Mouse (Mus musculus) frontal cortex, adult (tissue): Measurements from ENCODE around the gene Nsun2.

Source experiments
- ATAC-seq: cut with Nextera tagmentation; 2 replicates; pipeline ENCODE4 v1.9.2; 2017; ENCODE audit warnings: mild to moderate bottlenecking, moderate library complexity, mixed read lengths; ENCODE audit not compliant: low TSS enrichment

Nsun2 gene

GRCm38 (mm10) chr13:69533405-69534333 is at the start of gene Nsun2:
Gene Nsun2 (plus strand): TSS chr13:69533746.
- peak; percentile 7 for ATAC-seq

- no peak for ATAC-seq
These were observed 48.2 kb upstream of the Nsun2 start for GRCm38 (mm10) chr13:69485326-69485725.

GRCm38 (mm10) chr13:69485833-69486232 is 47.7 kb upstream of the Nsun2 start:
- no peak for ATAC-seq

GRCm38 (mm10) chr13:69487108-69487507 is 46.4 kb upstream of the Nsun2 start:
- ATAC-seq: no peak

- ATAC-seq: peak; percentile 47
These were observed 45.8 kb upstream of the Nsun2 start for GRCm38 (mm10) chr13:69487611-69488275.

- ATAC-seq: no peak
These were observed 44.8 kb upstream of the Nsun2 start for GRCm38 (mm10) chr13:69488565-69489255.

GRCm38 (mm10) chr13:69489777-69490176 is 43.8 kb upstream of the Nsun2 start:
- no peak for ATAC-seq

GRCm38 (mm10) chr13:69492876-69493463 is 40.6 kb upstream of the Nsun2 start:
- peak; percentile 62 for ATAC-seq

GRCm38 (mm10) chr13:69498276-69498675 is 35.3 kb upstream of the Nsun2 start:
- ATAC-seq: no peak

- peak; percentile 20; the same call in 1 of the 2 replicates for ATAC-seq
These were observed 31.3 kb upstream of the Nsun2 start for GRCm38 (mm10) chr13:69502157-69502750.

- no peak for ATAC-seq
These were observed 30.7 kb upstream of the Nsun2 start for GRCm38 (mm10) chr13:69502863-69503262.

GRCm38 (mm10) chr13:69506341-69507086 is 27.0 kb upstream of the Nsun2 start:
- ATAC-seq: no peak

GRCm38 (mm10) chr13:69507666-69508065 is 25.9 kb upstream of the Nsun2 start:
- ATAC-seq: no peak

- peak; percentile 51 for ATAC-seq
These were observed 23.9 kb upstream of the Nsun2 start for GRCm38 (mm10) chr13:69509391-69510244.

- peak; percentile 20; the same call in 1 of the 2 replicates for ATAC-seq
These were observed 18.5 kb upstream of the Nsun2 start for GRCm38 (mm10) chr13:69515091-69515490.

GRCm38 (mm10) chr13:69517445-69517844 is 16.1 kb upstream of the Nsun2 start:
- no peak for ATAC-seq

- ATAC-seq: no peak
These were observed 14.4 kb upstream of the Nsun2 start for GRCm38 (mm10) chr13:69519137-69519536.

- peak; percentile 10; the same call in 1 of the 2 replicates for ATAC-seq
These were observed 11.3 kb upstream of the Nsun2 start for GRCm38 (mm10) chr13:69522161-69522791.
